Mouse (Mus musculus) embryonic facial prominence, embryonic 13.5 days (tissue): ENCODE measurements around the gene Atp6v1a. TPM values are rescaled to one million over a fixed set of nuclear protein-coding genes. Genes with fewer than 3 reads are reported as not detected.

Experiments
- ATAC-seq: fragments of 200-750 bp; cut with Nextera tagmentation; 2 replicates; pipeline ENCODE4 v1.8.0; 2017; ENCODE audit warnings: low read depth; ENCODE audit not compliant: insufficient number of reproducible peaks, insufficient read depth, low FRiP score, low TSS enrichment
- H3K27ac ChIP-seq: fragments of 300-500 bp; sonication (generic); 2 replicates; pipeline ENCODE4 v1.5.1; 2015; ENCODE audit warnings: moderate library complexity, mild to moderate bottlenecking, inconsistent platforms
- H3K27me3 ChIP-seq: fragments of 300-500 bp; sonication (generic); 2 replicates; pipeline ENCODE4 v1.6.1; 2015; ENCODE audit warnings: mild to moderate bottlenecking, inconsistent platforms
- H3K36me3 ChIP-seq: fragments of 300-500 bp; sonication (generic); 2 replicates; pipeline ENCODE4 v1.6.1; 2015; ENCODE audit warnings: mild to moderate bottlenecking, inconsistent platforms
- H3K4me1 ChIP-seq: fragments of 300-500 bp; sonication (generic); 2 replicates; pipeline ENCODE4 v1.6.1; 2015; ENCODE audit warnings: inconsistent platforms
- H3K4me2 ChIP-seq: fragments of 300-500 bp; sonication (generic); 2 replicates; pipeline ENCODE4 v1.6.1; 2015; ENCODE audit warnings: moderate library complexity, mild to moderate bottlenecking, inconsistent platforms
- H3K4me3 ChIP-seq: fragments of 300-500 bp; sonication (generic); 2 replicates; pipeline ENCODE4 v1.5.1; 2015; ENCODE audit warnings: mild to moderate bottlenecking, inconsistent platforms
- H3K9ac ChIP-seq: fragments of 300-500 bp; sonication (generic); 2 replicates; pipeline ENCODE4 v1.6.1; 2015; ENCODE audit warnings: mild to moderate bottlenecking, inconsistent platforms
- H3K9me3 ChIP-seq: fragments of 300-500 bp; sonication (generic); 2 replicates; pipeline ENCODE4 v1.6.1; 2016; ENCODE audit warnings: inconsistent platforms
- WGBS: fragments of 180-500 bp; shearing (Covaris S2); methylation state at CpG from one replicate; pipeline ENCODE4 v1.1.7; 2015; ENCODE audit warnings: mixed read lengths; 5-methylcytosine and 5-hydroxymethylcytosine counted together
- polyA plus RNA-seq: library from polyadenylated mRNA; unstranded; fragments of >200 nt; fragmentation: Nextera tagmentation; extraction: Ambion mirVana; gene quantifications from 2 replicates; pipeline ENCODE4 v1.2.1, GENCODE M21; 2015

Atp6v1a gene
- polyA plus RNA-seq, 1 experiment from 2014 or later = 40.3 TPM

DNA sequence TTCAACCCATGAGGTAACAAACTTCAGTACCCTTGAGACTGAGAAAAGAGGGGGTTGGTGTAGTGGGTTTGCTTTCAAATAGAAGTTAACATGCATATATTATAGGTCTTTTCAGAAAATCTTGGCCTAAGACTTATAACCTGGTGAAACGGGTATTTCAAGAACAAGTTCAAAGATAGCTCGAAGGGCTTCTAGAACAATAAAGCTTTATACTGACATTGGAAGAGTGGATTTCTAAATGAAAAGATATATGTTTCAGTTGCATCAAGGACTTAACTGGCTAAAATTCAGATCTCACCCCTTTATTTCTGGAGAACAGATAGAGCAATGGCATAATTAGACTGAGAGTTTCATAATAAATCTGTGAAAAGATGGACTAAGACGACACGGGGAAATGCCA lies 29.5 kb upstream of the Atp6v1a start:
- no peak overlapping the region for H3K27ac ChIP-seq
- ATAC-seq = no peak
- no peak overlapping the region for H3K4me2 ChIP-seq
- H3K9me3 ChIP-seq = no peaks in the 10 kb centered on the region
- H3K9ac ChIP-seq = no peak overlapping the region
- peaks cover 13% of the 10 kb centered on the region for H3K4me1 ChIP-seq
- no peaks in the 10 kb centered on the region for H3K27me3 ChIP-seq
- WGBS = 76% methylated on average over 4 of the region's 4 CpGs
- H3K4me3 ChIP-seq = no peak overlapping the region
- no peaks in the 10 kb centered on the region for H3K36me3 ChIP-seq

DNA sequence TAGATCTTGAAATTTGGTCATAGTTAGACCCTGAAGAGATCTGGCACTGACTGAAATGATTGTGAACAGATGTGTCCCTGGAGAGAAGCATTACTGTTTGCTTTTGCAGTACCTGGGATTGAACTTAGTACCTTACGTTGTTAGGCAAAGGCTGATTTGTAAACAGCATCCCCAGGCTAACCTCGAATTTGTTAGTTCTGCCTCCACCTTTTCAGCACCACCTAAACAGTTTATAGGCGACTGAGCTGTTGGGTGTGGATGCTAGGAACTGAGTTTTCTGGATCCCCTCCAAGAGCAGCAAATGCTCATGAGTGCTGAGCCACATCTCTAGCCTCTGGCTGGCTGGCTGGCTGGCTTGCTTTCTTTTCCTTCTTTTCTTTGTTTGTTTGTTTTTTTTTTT lies 25.7 kb upstream of the Atp6v1a start:
- peaks cover 12% of the 10 kb centered on the region; the same call in 1 of the 2 replicates for H3K4me1 ChIP-seq
- H3K9ac ChIP-seq = no peak overlapping the region
- no peak overlapping the region for H3K4me3 ChIP-seq
- no peak overlapping the region for H3K27ac ChIP-seq
- ATAC-seq = no peak
- no peak overlapping the region for H3K4me2 ChIP-seq
- WGBS = 56% methylated on average over 3 of the region's 3 CpGs
- H3K9me3 ChIP-seq = no peaks in the 10 kb centered on the region
- H3K36me3 ChIP-seq = peaks cover under 1% of the 10 kb centered on the region; the same call in 1 of the 2 replicates
- no peaks in the 10 kb centered on the region for H3K27me3 ChIP-seq

DNA sequence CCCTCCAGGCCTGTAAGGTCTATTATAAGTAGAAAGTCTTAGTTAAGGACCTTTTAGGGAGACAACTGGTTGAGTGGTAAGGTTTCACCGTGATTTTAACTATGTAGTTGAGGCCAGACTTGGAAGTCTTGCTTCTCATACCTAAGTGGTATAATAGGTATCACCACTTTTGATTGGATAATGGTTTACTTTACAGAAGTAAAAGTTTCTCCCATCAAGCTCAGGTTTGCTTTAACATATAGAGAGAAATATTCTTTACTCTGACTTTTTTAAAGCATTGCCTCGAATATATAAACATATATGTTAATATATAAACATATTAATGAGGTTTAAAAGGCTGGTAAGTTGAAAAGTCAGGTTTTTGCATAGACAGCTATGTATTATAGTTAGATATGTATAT lies 24.3 kb upstream of the Atp6v1a start:
- Histone ChIP-seq H3K27ac (no peak overlapping the region), H3K9ac (no peak overlapping the region), H3K4me3 (no peak overlapping the region), H3K27me3 (no peaks in the 10 kb centered on the region), H3K4me2 (no peak overlapping the region), H3K9me3 (no peaks in the 10 kb centered on the region), H3K4me1 (peaks cover 12% of the 10 kb centered on the region; the same call in 1 of the 2 replicates), H3K36me3 (peaks cover 11% of the 10 kb centered on the region)
- WGBS = 91% methylated on average over 2 of the region's 2 CpGs
- no peak for ATAC-seq

DNA sequence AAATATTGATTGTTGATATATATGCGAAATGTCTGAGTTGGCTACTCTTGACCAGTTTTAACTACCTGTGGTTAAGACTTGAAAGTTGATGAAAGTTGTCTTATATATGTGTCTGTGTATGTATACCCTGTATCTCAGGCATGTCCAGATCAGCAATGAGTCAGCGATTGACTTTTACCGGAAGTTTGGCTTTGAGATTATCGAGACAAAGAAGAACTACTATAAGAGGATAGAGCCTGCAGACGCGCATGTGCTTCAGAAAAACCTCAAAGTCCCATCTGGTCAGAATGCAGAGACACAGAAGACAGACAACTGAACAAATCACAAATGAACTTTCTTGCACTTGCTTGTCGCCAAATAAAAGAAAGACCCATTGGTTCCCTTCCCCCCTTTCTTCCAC lies 19.8 kb upstream of the Atp6v1a start:
- ATAC-seq = no peak
- no peak overlapping the region for H3K27ac ChIP-seq
- H3K27me3 ChIP-seq = no peaks in the 10 kb centered on the region
- 95% methylated on average over 7 of the region's 7 CpGs for WGBS
- no peak overlapping the region for H3K9ac ChIP-seq
- H3K36me3 ChIP-seq = peaks cover 22% of the 10 kb centered on the region
- H3K4me2 ChIP-seq = no peak overlapping the region
- H3K4me1 ChIP-seq = no peaks in the 10 kb centered on the region
- H3K9me3 ChIP-seq = no peaks in the 10 kb centered on the region
- no peak overlapping the region for H3K4me3 ChIP-seq

DNA sequence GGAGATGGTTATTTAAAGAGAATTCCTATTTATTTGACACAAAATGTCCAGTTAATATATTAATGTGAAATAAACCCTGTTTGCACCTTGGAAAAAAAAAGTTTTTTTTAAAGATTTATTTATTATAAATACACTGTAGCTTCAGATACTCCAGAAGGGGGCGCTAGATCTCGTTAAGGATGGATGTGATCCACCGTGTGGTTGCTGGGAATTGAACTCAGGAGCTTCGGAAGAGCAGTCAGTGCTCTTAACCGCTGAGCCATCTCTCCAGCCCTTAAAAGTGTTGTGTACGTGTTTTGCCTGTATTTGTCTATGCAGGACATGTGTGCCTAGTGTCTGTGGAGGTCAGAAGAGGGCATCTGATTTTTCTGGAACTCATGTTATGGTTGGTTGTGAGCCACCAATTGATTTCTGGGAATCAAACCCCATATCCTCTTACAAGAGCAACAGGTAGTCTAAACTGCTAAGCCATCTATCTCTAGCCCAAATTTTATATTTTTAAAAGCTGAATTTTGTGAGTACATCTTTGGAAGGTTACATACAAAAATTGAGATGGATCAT lies 15.1 kb upstream of the Atp6v1a start:
- no peak for ATAC-seq
- H3K27me3 ChIP-seq = no peaks in the 10 kb centered on the region
- H3K4me1 ChIP-seq = no peaks in the 10 kb centered on the region
- 70% methylated on average over 6 of the region's 6 CpGs for WGBS
- H3K27ac ChIP-seq = no peak overlapping the region
- peaks cover 17% of the 10 kb centered on the region for H3K36me3 ChIP-seq
- H3K4me2 ChIP-seq = no peak overlapping the region
- no peak overlapping the region for H3K9ac ChIP-seq
- H3K9me3 ChIP-seq = no peaks in the 10 kb centered on the region
- no peak overlapping the region for H3K4me3 ChIP-seq

DNA sequence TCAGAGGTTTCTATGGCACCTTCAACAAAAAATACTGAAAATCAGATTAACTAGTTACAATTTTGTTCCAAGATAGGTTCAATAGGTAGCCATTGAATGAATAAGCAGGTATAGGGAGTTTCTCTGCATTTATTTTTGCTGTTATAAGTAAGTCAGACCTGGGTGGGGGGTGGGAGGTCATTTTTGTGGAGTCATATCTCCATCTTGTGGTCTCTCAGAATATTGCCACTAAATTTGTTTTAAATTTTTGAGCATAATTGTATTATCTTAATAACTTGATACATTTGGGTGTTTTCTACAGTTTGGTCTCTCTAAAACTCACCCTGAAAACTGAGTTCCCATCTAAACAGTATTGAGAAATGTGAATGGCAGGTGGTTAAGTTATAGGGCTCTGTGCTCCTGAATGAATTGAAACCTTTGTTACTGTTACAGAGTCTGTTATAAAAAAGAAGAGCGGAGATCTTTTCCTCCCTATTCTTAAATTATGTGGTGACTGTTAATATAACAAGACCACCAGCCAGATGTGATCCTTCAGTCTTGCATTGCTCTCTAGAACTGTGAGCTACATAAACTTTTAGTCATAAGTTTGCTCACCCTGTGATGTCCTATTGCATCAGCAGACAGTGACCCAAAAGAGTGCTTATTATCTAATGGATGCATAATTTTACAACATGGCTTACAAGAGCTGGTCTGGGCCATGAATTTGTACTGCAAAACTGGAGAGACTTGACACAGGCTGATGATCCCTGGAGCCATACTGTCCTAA lies 9.7 kb upstream of the Atp6v1a start:
- Histone ChIP-seq H3K36me3 (no peaks in the 10 kb centered on the region), H3K9me3 (no peaks in the 10 kb centered on the region), H3K27ac (no peak overlapping the region), H3K4me3 (no peak overlapping the region), H3K4me1 (no peaks in the 10 kb centered on the region), H3K27me3 (no peaks in the 10 kb centered on the region), H3K4me2 (no peak overlapping the region), H3K9ac (no peak overlapping the region)
- 88% methylated on average over 1 of the region's 1 CpGs for WGBS
- ATAC-seq = no peak

DNA sequence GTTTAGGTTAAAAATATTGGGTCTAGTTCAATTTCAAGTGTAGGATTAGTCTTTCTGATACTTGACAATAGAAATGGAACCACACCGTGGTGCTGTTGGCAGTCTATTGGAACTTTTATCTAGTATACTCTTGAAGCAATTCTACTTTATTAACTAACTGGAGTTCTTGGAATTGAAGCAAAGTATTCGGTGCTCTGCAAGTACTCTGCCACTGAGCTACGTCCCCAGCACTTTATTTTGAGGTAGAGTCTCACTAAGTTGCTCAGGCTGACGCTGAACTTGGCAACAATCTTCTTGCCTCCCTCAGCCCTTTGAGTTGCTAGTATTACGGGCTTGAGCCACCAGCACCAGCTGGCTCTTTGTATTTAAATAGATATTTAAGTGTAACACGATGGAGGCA lies 2.0 kb upstream of the Atp6v1a start:
- no peaks in the 10 kb centered on the region for H3K9me3 ChIP-seq
- no peaks in the 10 kb centered on the region for H3K27me3 ChIP-seq
- H3K36me3 ChIP-seq = no peaks in the 10 kb centered on the region
- no peak overlapping the region for H3K27ac ChIP-seq
- H3K4me2 ChIP-seq = peak overlapping the region; percentile 60
- 58% methylated on average over 6 of the region's 6 CpGs for WGBS
- ATAC-seq = no peak
- H3K9ac ChIP-seq = no peak overlapping the region
- H3K4me3 ChIP-seq = peak overlapping the region; percentile 100
- peaks cover 19% of the 10 kb centered on the region for H3K4me1 ChIP-seq

DNA sequence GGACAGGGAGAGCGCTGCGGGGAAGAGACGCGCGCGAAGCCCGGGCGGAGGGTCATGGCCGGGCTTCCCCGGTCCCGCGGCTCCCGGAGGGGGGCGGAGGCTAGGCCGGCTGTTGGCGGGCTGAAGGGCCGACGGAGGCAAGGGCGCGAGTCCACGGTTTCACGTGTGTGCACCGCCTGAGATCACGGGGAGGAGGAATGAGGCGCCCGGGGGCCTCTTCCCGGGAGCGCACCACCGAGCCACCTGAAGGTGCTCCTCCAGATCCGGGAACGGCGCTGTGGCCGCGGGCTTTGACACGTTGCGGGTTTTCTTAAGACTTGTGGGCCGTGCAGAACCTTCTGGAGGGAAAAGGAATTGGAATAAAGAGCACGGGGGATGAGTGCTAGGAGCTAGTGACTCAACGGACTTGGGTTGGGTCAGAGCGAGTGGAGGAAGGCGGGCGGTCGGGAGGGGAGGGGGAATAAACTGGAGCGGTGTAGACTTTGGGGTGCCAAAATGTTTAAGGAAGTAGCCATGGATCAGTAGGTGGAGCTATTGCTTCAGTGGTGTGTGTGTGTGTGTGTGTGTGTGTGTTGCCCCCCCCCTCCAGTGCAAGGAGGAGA lies 782 bp upstream of the Atp6v1a start:
- H3K27me3 ChIP-seq = no peaks in the 10 kb centered on the region
- H3K4me2 ChIP-seq = peak overlapping the region; percentile 60
- peak overlapping the region; percentile 98 for H3K27ac ChIP-seq
- no peaks in the 10 kb centered on the region for H3K9me3 ChIP-seq
- peak overlapping the region; percentile 96 for H3K9ac ChIP-seq
- peaks cover 19% of the 10 kb centered on the region for H3K4me1 ChIP-seq
- H3K4me3 ChIP-seq = peak overlapping the region; percentile 100
- WGBS = under 1% methylated on average over 32 of the region's 44 CpGs
- no peaks in the 10 kb centered on the region for H3K36me3 ChIP-seq
- ATAC-seq = peak; percentile 65

DNA sequence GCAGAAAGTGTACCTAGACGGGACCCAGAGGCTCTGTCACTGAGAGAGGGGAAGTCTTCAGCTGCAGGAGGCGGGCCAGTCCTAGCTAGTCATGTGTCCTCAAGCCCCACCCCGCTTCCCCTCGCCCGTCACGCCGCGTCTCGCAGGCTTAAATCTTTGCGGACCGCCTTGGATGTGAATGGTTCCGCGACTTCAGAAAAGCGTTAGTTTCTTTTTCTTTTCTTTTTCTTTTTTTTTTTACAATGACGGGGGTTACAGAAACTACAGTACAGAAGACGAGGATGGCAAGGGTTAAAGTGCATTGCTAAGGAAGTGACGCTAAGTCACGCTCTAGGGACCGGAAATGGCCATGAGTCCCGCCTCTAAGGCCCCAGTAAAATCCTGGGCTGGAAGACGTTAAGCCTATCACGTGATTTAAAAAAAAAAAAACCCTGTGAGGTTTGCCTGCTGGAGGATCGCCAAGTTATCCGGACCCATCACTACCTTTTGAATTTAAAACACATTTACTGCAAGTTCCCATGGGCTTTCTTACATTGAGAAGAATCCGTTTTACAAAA lies 448 bp downstream of the Atp6v1a start:
- Histone ChIP-seq H3K9ac (peak overlapping the region; percentile 96), H3K4me1 (peaks cover 19% of the 10 kb centered on the region), H3K27ac (peak overlapping the region; percentile 98), H3K36me3 (no peaks in the 10 kb centered on the region), H3K4me2 (peak overlapping the region; percentile 94), H3K27me3 (no peaks in the 10 kb centered on the region), H3K9me3 (no peaks in the 10 kb centered on the region), H3K4me3 (peak overlapping the region; percentile 100)
- peak; percentile 84 for ATAC-seq
- WGBS = 0% methylated on average over 25 of the region's 25 CpGs

DNA sequence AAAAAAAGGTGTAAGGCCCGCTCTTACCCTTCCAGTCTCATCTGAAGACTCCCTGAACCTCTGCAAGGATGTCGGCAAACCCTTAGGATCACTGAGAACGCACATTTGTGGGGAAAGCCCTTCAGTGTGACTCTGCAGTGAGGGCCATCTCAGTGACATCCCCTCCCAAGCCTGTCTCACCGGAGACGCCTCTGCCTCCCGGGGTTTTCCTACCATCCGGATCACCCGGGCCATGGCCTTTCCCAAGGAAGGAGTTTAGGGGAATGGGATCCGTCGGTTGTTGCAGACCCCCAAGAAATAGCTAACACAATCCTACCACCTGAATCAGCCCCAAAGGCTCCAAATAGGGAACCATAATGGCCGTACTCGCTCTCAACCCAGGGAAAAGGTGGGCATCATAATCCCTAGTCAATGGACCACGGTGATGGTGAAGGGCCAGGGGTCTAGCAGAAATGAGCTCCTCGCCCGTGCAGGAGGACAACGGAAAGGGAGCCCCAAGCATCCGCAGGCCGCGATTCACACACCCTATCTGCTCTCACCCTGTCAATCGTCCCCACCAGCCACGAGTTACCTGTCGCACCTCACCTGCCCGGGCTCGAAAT lies 1.0 kb downstream of the Atp6v1a start:
- H3K9ac ChIP-seq = peak overlapping the region; percentile 96
- no peaks in the 10 kb centered on the region for H3K9me3 ChIP-seq
- H3K27ac ChIP-seq = peak overlapping the region; percentile 98
- peak overlapping the region; percentile 94 for H3K4me2 ChIP-seq
- no peaks in the 10 kb centered on the region for H3K27me3 ChIP-seq
- H3K4me1 ChIP-seq = peaks cover 19% of the 10 kb centered on the region
- WGBS = 1% methylated on average over 24 of the region's 24 CpGs
- peak overlapping the region; percentile 100 for H3K4me3 ChIP-seq
- ATAC-seq = no peak; the same call in 1 of the 2 replicates
- H3K36me3 ChIP-seq = no peaks in the 10 kb centered on the region

DNA sequence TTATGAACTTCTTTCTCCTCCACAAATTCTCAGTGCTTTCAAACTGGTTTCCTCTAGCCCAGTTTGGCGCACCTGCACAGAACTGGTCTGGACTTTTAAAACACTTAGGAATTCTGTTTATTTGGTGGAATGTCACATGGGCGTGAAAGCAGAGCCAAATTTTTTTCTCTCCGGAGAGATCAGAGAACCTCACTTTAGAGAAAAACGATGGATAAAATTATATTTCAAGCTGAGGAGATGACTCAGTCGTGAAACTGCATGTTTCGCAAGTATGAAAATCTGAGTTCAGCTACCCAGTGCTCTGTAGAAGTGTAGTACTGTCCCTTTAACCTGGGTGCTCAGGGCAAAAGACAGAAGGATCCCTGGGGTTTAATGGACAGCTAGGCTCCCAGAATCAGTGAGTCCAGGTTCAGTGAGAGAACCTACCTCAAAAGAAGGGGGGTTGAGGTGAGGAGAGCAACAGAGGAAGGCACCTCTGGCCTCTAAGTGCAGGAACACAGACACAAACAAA lies 2.9 kb downstream of the Atp6v1a start:
- Histone ChIP-seq H3K4me2 (no peak overlapping the region), H3K9me3 (no peaks in the 10 kb centered on the region), H3K27ac (no peak overlapping the region), H3K9ac (no peak overlapping the region), H3K27me3 (no peaks in the 10 kb centered on the region), H3K4me1 (peaks cover 17% of the 10 kb centered on the region), H3K36me3 (no peaks in the 10 kb centered on the region), H3K4me3 (no peak overlapping the region)
- WGBS = 85% methylated on average over 6 of the region's 6 CpGs
- no peak for ATAC-seq
